ENCODE assay signal across 8 mouse cellular contexts in the genomic region with DNA sequence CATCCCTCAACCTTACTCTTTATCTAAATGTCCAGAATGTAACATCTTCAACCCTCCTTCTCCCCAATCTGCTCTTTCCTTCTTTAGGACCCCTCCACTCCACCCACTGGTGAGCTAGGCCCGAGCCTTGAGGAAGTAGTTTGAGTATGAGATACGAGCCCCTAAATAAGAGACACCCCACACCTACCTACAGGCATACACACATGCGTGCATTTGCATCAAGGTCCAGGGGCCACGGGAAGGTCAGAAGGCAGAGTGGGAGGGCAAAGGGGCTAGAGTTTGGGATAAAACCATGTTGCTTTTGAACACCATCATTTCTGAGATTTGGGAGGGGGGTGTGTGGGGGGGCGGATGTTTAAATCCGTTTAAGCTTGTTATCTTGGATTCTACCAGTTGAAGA. TPM values are rescaled to one million over a fixed set of nuclear protein-coding genes. Genes with fewer than 3 reads are reported as not detected.
A peak's percentile ranks its signal among the peaks of the same experiment; 100 is the strongest.
DNase-seq lines count a peak whose midpoint lies in the region; ATAC-seq and TF ChIP-seq lines count a peak whose summit lies in the region.

No protein-coding gene starts in this region.

- no peaks in the 10 kb centered on the region for H3K36me3 ChIP-seq in testis, adult 2 months (ENCODE audit: control insufficient read depth, insufficient read depth, low read length)
- no peaks in the 10 kb centered on the region for H3K36me3 ChIP-seq in liver, embryonic 15.5 days (replicated peaks)

- DNase-seq in cerebellum, adult 2 months, result peak in 1 of 2 experiments; percentile 26
- no peak for DNase-seq in cerebellum, postnatal 36 days
- DNase-seq in testis, postnatal 14 days (ENCODE audit: low spot score), result no peak
- no peak for DNase-seq in adrenal gland, adult (ENCODE audit: inconsistent age in 2 of 2, low spot score in 1 of 2)

- ATAC-seq in liver, embryonic 15.5 days (ENCODE audit: insufficient read depth), result no peak
- ATAC-seq in activated CD4-positive, CD25-positive, alpha-beta regulatory T cell, adult 4 months, result no peak
- ATAC-seq in megakaryocyte progenitor cell, adult 5-6 weeks (replicated peaks; ENCODE audit: poor library complexity), result no peak

- H3K27me3 ChIP-seq in cerebellum, adult 2 months (ENCODE audit: control insufficient read depth, insufficient read depth, low read length), result no peaks in the 10 kb centered on the region
- H3K27me3 ChIP-seq in testis, adult 2 months (ENCODE audit: control insufficient read depth, insufficient read depth, low read length), result peaks cover 3% of the 10 kb centered on the region; the same call in 1 of the 2 replicates
- H3K27me3 ChIP-seq in liver, embryonic 15.5 days, result peaks cover 91% of the 10 kb centered on the region

- peaks cover 8% of the 10 kb centered on the region for H3K4me1 ChIP-seq in cerebellum, adult 2 months (ENCODE audit: control insufficient read depth, insufficient read depth, low read length)
- H3K4me1 ChIP-seq in testis, adult 2 months (ENCODE audit: control insufficient read depth, insufficient read depth, low read length), result peaks cover 11% of the 10 kb centered on the region
- H3K4me1 ChIP-seq in liver, embryonic 15.5 days (replicated peaks), result 0 out of 2 replicates have a peak, but pooled peaks cover 1% of the 10 kb centered on the region

- H3K4me3 ChIP-seq in cerebellum, adult 2 months (replicated peaks; ENCODE audit: insufficient read depth, low read depth, low read length), result peak overlapping the region; percentile 97
- H3K4me3 ChIP-seq in testis, adult 2 months (ENCODE audit: control insufficient read depth, low read depth, low read length), result no peak overlapping the region; the same call in 1 of the 2 replicates
- peak overlapping the region; percentile 51; the same call in 1 of the 2 replicates for H3K4me3 ChIP-seq in liver, embryonic 15.5 days (replicated peaks)

- 0 out of 2 replicates have a peak overlapping the region, but pooled peaks have one; percentile 92 for H3K27ac ChIP-seq in cerebellum, adult 2 months (ENCODE audit: insufficient read depth, low read length)
- H3K27ac ChIP-seq in testis, adult 2 months (ENCODE audit: control insufficient read depth, insufficient read depth, low read depth, low read length), result peak overlapping the region; percentile 18; the same call in 1 of the 2 replicates
- H3K27ac ChIP-seq in liver, embryonic 15.5 days (replicated peaks), result no peak overlapping the region

- 37% methylated on average over 6 of the region's 6 CpGs for WGBS in cerebellum, adult 2 months
- 9% methylated on average over 6 of the region's 6 CpGs for WGBS in liver, embryonic 15.5 days (ENCODE audit: insufficient replicate concordance)

- TF ChIP-seq CTCF in cerebellum, adult 2 months (IDR thresholded peaks at IDR 0.05; ENCODE audit: borderline replicate concordance, insufficient read depth, low read depth, low read length), result no peak
- no peak for TF ChIP-seq CTCF in testis, adult 2 months (IDR thresholded peaks at IDR 0.05; ENCODE audit: control insufficient read depth, insufficient read depth, insufficient replicate concordance, low read depth, low read length)

- 0 out of 2 replicates have a peak overlapping the region, but pooled peaks have one; percentile 69 for H3K4me2 ChIP-seq in liver, embryonic 15.5 days

- H3K9me3 ChIP-seq in liver, embryonic 15.5 days (replicated peaks), result no peaks in the 10 kb centered on the region

- no peak for TF ChIP-seq POLR2A in cerebellum, adult 2 months (IDR thresholded peaks at IDR 0.05; ENCODE audit: borderline replicate concordance, insufficient read depth, low read length)
- no peak for TF ChIP-seq POLR2A in testis, adult 2 months (IDR thresholded peaks at IDR 0.05; ENCODE audit: control insufficient read depth, low read depth, low read length)

- no peak overlapping the region for H3K9ac ChIP-seq in liver, embryonic 15.5 days

RNA-seq across cellular contexts. Expression of a gene that starts 2.5 kb away (rescaled TPM):
- 23.4 and 23.8 TPM in 2 replicates for polyA plus RNA-seq in cerebellum, adult 2 months (2012; rRNA removed)
- 83.7 and 84.9 TPM in 2 replicates for polyA plus RNA-seq in testis, adult 2 months (2012; rRNA removed)
- 0.38 and 0.44 TPM in 2 replicates for polyA plus RNA-seq in liver, embryonic 15.5 days (2015; fragmentation: Nextera tagmentation; extraction: Ambion mirVana)
- not detected for polyA plus RNA-seq in activated CD4-positive, CD25-positive, alpha-beta regulatory T cell, adult 4 months (2017; shearing (Covaris generic))
- total RNA-seq in megakaryocyte progenitor cell, adult 5-6 weeks (2015), result 0.20 TPM in 1 of 2 replicates, not detected in the other
- not detected in 2 replicates for total RNA-seq in megakaryocyte progenitor cell, adult 5-6 weeks (2017)

Comparison
In these comparisons a context has a peak if more than half of its experiments do, and no peak if none do; other contexts are left out.
1. RNA of a gene that starts 2.5 kb away (polyA plus RNA-seq): 83.7 to 84.9 TPM in testis, adult 2 months and 23.4 to 23.8 TPM in cerebellum, adult 2 months; 0.38 to 0.44 TPM in liver, embryonic 15.5 days and not detected in activated CD4-positive, CD25-positive, alpha-beta regulatory T cell, adult 4 months; every median in the first group is over 10 times any median in the second.